Mouse (Mus musculus): Measurements from ENCODE around the gene Zfp142.

- TF ChIP-seq POLR2A (IDR thresholded peaks at IDR 0.05; ENCODE audit: extremely low read depth, insufficient read depth, low read length) (0 out of 2 replicates have a peak, but pooled peaks have one; percentile 24), CTCF (IDR thresholded peaks at IDR 0.05; ENCODE audit: low read depth, low read length) (no peak)
These were observed at the start of gene Zfp142, which contains the start of gene Bcs1l for GRCm38 (mm10) chr1:74587773-74588445.

Measured in liver, adult 2 months (tissue).